Mouse (Mus musculus): ENCODE measurements at regions not wholly inside any gene's neighbourhood (a gene's known extent, or its start where the extent isn't known, plus 50 kb on each side); places are given as distances from the start of the nearest gene placed in this dataset.

GRCm38 (mm10) chr12:9460193-9460592 lies 109.7 kb upstream of the Osr1 start:
- no peaks in the 10 kb centered on the region for H3K27me3 ChIP-seq (ENCODE audit: control insufficient read depth, insufficient read depth, low read length)
- DNase-seq, result peak in 1 of 2 experiments; percentile 8
- H3K4me3 ChIP-seq, result no peak overlapping the region
- H3K4me1 ChIP-seq (ENCODE audit: control insufficient read depth, insufficient read depth, low read length), result no peaks in the 10 kb centered on the region
- 58% methylated on average over 3 of the region's 3 CpGs for WGBS
- H3K9ac ChIP-seq (ENCODE audit: low read depth, low read length), result no peak overlapping the region
- no peak overlapping the region for H3K27ac ChIP-seq
- H3K79me2 ChIP-seq (replicated peaks; ENCODE audit: control insufficient read depth, insufficient read depth, low read length), result no peaks in the 10 kb centered on the region
- intact Hi-C loops (cut with DNase I), result no loop called here
- TF ChIP-seq CTCF (IDR thresholded peaks at IDR 0.05), result no peak
- no peaks in the 10 kb centered on the region for H3K36me3 ChIP-seq (ENCODE audit: control insufficient read depth, insufficient read depth, low read length)

- Histone ChIP-seq H3K27me3 (ENCODE audit: control insufficient read depth, insufficient read depth, low read length) (no peaks in the 10 kb centered on the region), H3K4me1 (ENCODE audit: control insufficient read depth, insufficient read depth, low read length) (no peaks in the 10 kb centered on the region), H3K4me3 (no peak overlapping the region), H3K79me2 (replicated peaks; ENCODE audit: control insufficient read depth, insufficient read depth, low read length) (no peaks in the 10 kb centered on the region), H3K36me3 (ENCODE audit: control insufficient read depth, insufficient read depth, low read length) (no peaks in the 10 kb centered on the region), H3K9ac (ENCODE audit: low read depth, low read length) (no peak overlapping the region), H3K27ac (no peak overlapping the region)
- no peak for DNase-seq
- TF ChIP-seq CTCF (IDR thresholded peaks at IDR 0.05), result no peak
- TF ChIP-seq EP300 (IDR thresholded peaks at IDR 0.05; ENCODE audit: insufficient read depth, low read depth, low read length), result no peak
- no peak for TF ChIP-seq POLR2A (IDR thresholded peaks at IDR 0.05; ENCODE audit: insufficient read depth, low read depth, low read length)
- intact Hi-C loops (cut with DNase I), result no loop called here
- 57% methylated on average over 3 of the region's 3 CpGs for WGBS
Observed at GRCm38 (mm10) chr12:9469655-9470470, 100.1 kb upstream of the Osr1 start.

GRCm38 (mm10) chr12:9475836-9476235 lies 94.1 kb upstream of the Osr1 start:
- peak in 1 of 2 experiments; percentile 4 for DNase-seq
- WGBS, result 40% methylated on average over 2 of the region's 2 CpGs

GRCm38 (mm10) chr12:9478201-9478600 lies 91.7 kb upstream of the Osr1 start:
- intact Hi-C loops (cut with DNase I), result no loop called here
- Histone ChIP-seq H3K27ac (no peak overlapping the region), H3K4me3 (no peak overlapping the region), H3K4me1 (ENCODE audit: control insufficient read depth, insufficient read depth, low read length) (no peaks in the 10 kb centered on the region), H3K27me3 (ENCODE audit: control insufficient read depth, insufficient read depth, low read length) (no peaks in the 10 kb centered on the region), H3K36me3 (ENCODE audit: control insufficient read depth, insufficient read depth, low read length) (no peaks in the 10 kb centered on the region), H3K79me2 (replicated peaks; ENCODE audit: control insufficient read depth, insufficient read depth, low read length) (no peaks in the 10 kb centered on the region), H3K9ac (ENCODE audit: low read depth, low read length) (no peak overlapping the region)
- 36% methylated on average over 1 of the region's 1 CpGs for WGBS
- no peak for TF ChIP-seq CTCF (IDR thresholded peaks at IDR 0.05)
- no peak for TF ChIP-seq POLR2A (IDR thresholded peaks at IDR 0.05; ENCODE audit: insufficient read depth, low read depth, low read length)
- no peak for TF ChIP-seq EP300 (IDR thresholded peaks at IDR 0.05; ENCODE audit: insufficient read depth, low read depth, low read length)
- no peak for DNase-seq

More at GRCm38 (mm10) chr12:9475836-9476235, 94.1 kb upstream of the Osr1 start:
- Histone ChIP-seq H3K79me2 (replicated peaks; ENCODE audit: control insufficient read depth, insufficient read depth, low read length) (no peaks in the 10 kb centered on the region), H3K4me3 (no peak overlapping the region), H3K27me3 (ENCODE audit: control insufficient read depth, insufficient read depth, low read length) (no peaks in the 10 kb centered on the region), H3K27ac (no peak overlapping the region), H3K36me3 (ENCODE audit: control insufficient read depth, insufficient read depth, low read length) (no peaks in the 10 kb centered on the region), H3K9ac (ENCODE audit: low read depth, low read length) (no peak overlapping the region), H3K4me1 (ENCODE audit: control insufficient read depth, insufficient read depth, low read length) (no peaks in the 10 kb centered on the region)
- intact Hi-C loops (cut with DNase I), result no loop called here
- TF ChIP-seq EP300 (IDR thresholded peaks at IDR 0.05; ENCODE audit: insufficient read depth, low read depth, low read length), result no peak
- TF ChIP-seq CTCF (IDR thresholded peaks at IDR 0.05), result no peak
- TF ChIP-seq POLR2A (IDR thresholded peaks at IDR 0.05; ENCODE audit: insufficient read depth, low read depth, low read length), result no peak

GRCm38 (mm10) chr12:9487674-9488413 lies 82.1 kb upstream of the Osr1 start:
- Histone ChIP-seq H3K27me3 (ENCODE audit: control insufficient read depth, insufficient read depth, low read length) (no peaks in the 10 kb centered on the region), H3K9ac (ENCODE audit: low read depth, low read length) (no peak overlapping the region), H3K4me1 (ENCODE audit: control insufficient read depth, insufficient read depth, low read length) (no peaks in the 10 kb centered on the region), H3K4me3 (no peak overlapping the region), H3K79me2 (replicated peaks; ENCODE audit: control insufficient read depth, insufficient read depth, low read length) (no peaks in the 10 kb centered on the region), H3K27ac (no peak overlapping the region), H3K36me3 (ENCODE audit: control insufficient read depth, insufficient read depth, low read length) (no peaks in the 10 kb centered on the region)
- WGBS, result 66% methylated on average over 8 of the region's 8 CpGs
- TF ChIP-seq EP300 (IDR thresholded peaks at IDR 0.05; ENCODE audit: insufficient read depth, low read depth, low read length) (no peak), POLR2A (IDR thresholded peaks at IDR 0.05; ENCODE audit: insufficient read depth, low read depth, low read length) (no peak), CTCF (IDR thresholded peaks at IDR 0.05) (no peak)
- no peak for DNase-seq
- intact Hi-C loops (cut with DNase I), result no loop called here

GRCm38 (mm10) chr12:9513926-9514325 lies 56.0 kb upstream of the Osr1 start:
- DNase-seq, result no peak
- Histone ChIP-seq H3K27me3 (ENCODE audit: control insufficient read depth, insufficient read depth, low read length) (no peaks in the 10 kb centered on the region), H3K36me3 (ENCODE audit: control insufficient read depth, insufficient read depth, low read length) (no peaks in the 10 kb centered on the region), H3K27ac (no peak overlapping the region), H3K9ac (ENCODE audit: low read depth, low read length) (no peak overlapping the region), H3K79me2 (replicated peaks; ENCODE audit: control insufficient read depth, insufficient read depth, low read length) (no peaks in the 10 kb centered on the region), H3K4me3 (no peak overlapping the region), H3K4me1 (ENCODE audit: control insufficient read depth, insufficient read depth, low read length) (no peaks in the 10 kb centered on the region)
- intact Hi-C loops (cut with DNase I), result no loop called here
- TF ChIP-seq EP300 (IDR thresholded peaks at IDR 0.05; ENCODE audit: insufficient read depth, low read depth, low read length), result no peak
- TF ChIP-seq POLR2A (IDR thresholded peaks at IDR 0.05; ENCODE audit: insufficient read depth, low read depth, low read length), result no peak
- 73% methylated on average over 5 of the region's 5 CpGs for WGBS
